16 mouse cellular contexts compared by ENCODE assay signal in the genomic region with DNA sequence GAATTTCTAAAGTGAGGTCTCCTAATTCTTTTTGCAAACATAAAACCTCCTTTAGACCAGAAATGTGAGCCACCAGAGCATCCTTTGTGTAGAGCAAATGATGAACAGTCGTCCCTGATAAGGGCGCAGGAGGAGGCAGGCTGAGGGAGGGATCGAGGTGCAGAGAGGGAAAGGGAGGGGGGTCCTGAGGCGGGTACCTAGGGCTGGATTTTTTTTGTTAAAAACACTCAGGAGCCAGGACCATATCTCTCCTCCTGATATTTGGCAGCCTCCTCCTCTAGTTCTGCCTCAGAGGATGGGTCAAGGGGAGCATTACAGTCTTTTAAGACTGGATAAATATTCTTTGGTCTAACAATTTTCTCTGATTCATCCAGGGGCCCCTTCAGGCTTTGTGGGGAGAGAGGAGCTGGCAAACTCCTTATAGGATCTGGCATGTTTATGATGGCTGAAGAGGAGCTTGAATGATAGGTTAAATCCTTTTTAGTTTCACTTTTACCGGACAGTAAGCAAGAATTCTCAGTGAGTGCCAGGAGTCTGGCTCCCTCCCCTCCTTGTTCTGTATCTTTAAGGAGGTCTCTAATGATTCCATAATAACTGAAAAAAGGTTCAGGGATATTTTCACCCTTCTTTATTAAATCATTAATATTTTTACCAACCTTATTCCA. TPM values are rescaled to one million over a fixed set of nuclear protein-coding genes. Genes with fewer than 3 reads are reported as not detected.
A peak's percentile ranks its signal among the peaks of the same experiment; 100 is the strongest.
DNase-seq lines count a peak whose midpoint lies in the region; ATAC-seq lines count a peak whose summit lies in the region.
"Had no signal": no experiment of that assay in that cellular context is flagged by ENCODE, and none has a peak within 500 bp of the region (broad histone marks: within the 10 kb centered on the region; RNA-seq: fewer than 3 reads in every experiment).

No protein-coding gene starts in this region.

- no peak for DNase-seq in heart, postnatal 10 days
- DNase-seq in adrenal gland, adult 8-10 months = peak; percentile 7
- no peak for DNase-seq in layer of hippocampus, postnatal 25 days (ENCODE audit: extremely low spot score in 1 of 2, low spot score in 1 of 2)
- DNase-seq in embryo, embryonic 10 days (ENCODE audit: low spot score) = no peak
- DNase-seq: cerebellum, adult 18-20 months; embryo, embryonic 11 days; forebrain, postnatal 0 days; gastrocnemius, postnatal 14 days; heart, postnatal 14 days; lung, adult 18-20 months; thymus, adult 18-20 months had no signal

- no peaks in the 10 kb centered on the region for H3K9me3 ChIP-seq in heart, embryonic 16.5 days (replicated peaks; ENCODE audit: control insufficient read depth, low read length)
- no peaks in the 10 kb centered on the region for H3K9me3 ChIP-seq in megakaryocyte, embryonic 14.5 days

- no peaks in the 10 kb centered on the region for H3K4me1 ChIP-seq in heart, embryonic 16.5 days (ENCODE audit: control insufficient read depth, insufficient read depth, low read length)
- no peaks in the 10 kb centered on the region for H3K4me1 ChIP-seq in megakaryocyte, embryonic 14.5 days

- H3K4me2 ChIP-seq in heart, embryonic 16.5 days (ENCODE audit: low read depth, low read length) = 0 out of 2 replicates have a peak overlapping the region, but pooled peaks have one; percentile 1

- no peaks in the 10 kb centered on the region for H3K36me3 ChIP-seq in heart, embryonic 16.5 days (ENCODE audit: control insufficient read depth, insufficient read depth)
- no peaks in the 10 kb centered on the region for H3K36me3 ChIP-seq in megakaryocyte, embryonic 14.5 days (replicated peaks; ENCODE audit: low read length)

- no peak overlapping the region for H3K4me3 ChIP-seq in heart, embryonic 16.5 days (ENCODE audit: low read length)
- peak overlapping the region; percentile 75 for H3K4me3 ChIP-seq in megakaryocyte, embryonic 14.5 days (replicated peaks)

- intact Hi-C loops in heart, postnatal 10 days (cut with DNase I) = loop anchor here (2.0 kb wide), 1 partner anchor 377 kb away; no protein-coding TSS in a partner anchor

- 51% methylated on average over 5 of the region's 5 CpGs for WGBS in heart, embryonic 16.5 days

- no peak overlapping the region for H3K9ac ChIP-seq in heart, embryonic 16.5 days (ENCODE audit: low read length)
- H3K9ac ChIP-seq: forebrain, postnatal 0 days had no signal

- H3K27me3 ChIP-seq in heart, embryonic 16.5 days (ENCODE audit: control insufficient read depth, insufficient read depth, low read length) = no peaks in the 10 kb centered on the region
- H3K27me3 ChIP-seq in megakaryocyte, embryonic 14.5 days (replicated peaks) = no peaks in the 10 kb centered on the region

- no peak overlapping the region for H3K27ac ChIP-seq in heart, embryonic 16.5 days (ENCODE audit: low read length)

- ATAC-seq in heart, embryonic 16.5 days (replicated peaks; ENCODE audit: extremely low read depth, insufficient read depth, low FRiP score) = no peak
- ATAC-seq in megakaryocyte, adult 5-6 weeks (ENCODE audit: poor library complexity, severe bottlenecking) = no peak
- ATAC-seq: forebrain, postnatal 0 days had no signal

RNA-seq across cellular contexts. Expression of gene Vmn2r89, which starts 30.5 kb away (rescaled TPM):
- polyA plus RNA-seq in heart, embryonic 16.5 days (2015; fragmentation: Nextera tagmentation; extraction: Ambion mirVana) = not detected in 2 replicates
- not detected for total RNA-seq in heart, postnatal 10 days (2021)
- polyA plus RNA-seq in megakaryocyte, embryonic 14.5 days (2012; ENCODE audit: insufficient read depth, low replicate concordance) = 0.40 TPM in 1 of 2 replicates, not detected in the other
- total RNA-seq in megakaryocyte, adult 5-6 weeks (2015) = not detected in 2 replicates
- total RNA-seq in megakaryocyte, adult 5-6 weeks (2017) = not detected in 2 replicates
- total RNA-seq in adrenal gland, adult 8-10 months (2022) = not detected
- total RNA-seq in layer of hippocampus, postnatal 25 days (2021) = not detected
- total RNA-seq: forebrain, postnatal 0 days; gastrocnemius, postnatal 14 days; heart, postnatal 14 days had no signal
- polyA plus RNA-seq: forebrain, postnatal 0 days; large intestine, adult 2 months; limb, embryonic 11.5 days had no signal
